Mouse (Mus musculus): ENCODE results near the gene Slc25a5.

The Slc25a5 gene

GRCm38 (mm10) chrX:36799131-36799879, 3.9 kb downstream of the Slc25a5 start:
- DNase-seq (ENCODE audit: low spot score in 2 of 2), result no peak

GRCm38 (mm10) chrX:36803189-36803588, 7.7 kb downstream of the Slc25a5 start:
- no peak for DNase-seq (ENCODE audit: low spot score in 2 of 2)

GRCm38 (mm10) chrX:36804196-36804595, 8.7 kb downstream of the Slc25a5 start:
- no peak for DNase-seq (ENCODE audit: low spot score in 2 of 2)

- no peak for DNase-seq (ENCODE audit: low spot score in 2 of 2)
These were observed 10.2 kb downstream of the Slc25a5 start for GRCm38 (mm10) chrX:36805466-36806235.

- peak; percentile 61 to 90 for DNase-seq (ENCODE audit: low spot score in 2 of 2)
These were observed 12.2 kb downstream of the Slc25a5 start for GRCm38 (mm10) chrX:36807360-36808317.

GRCm38 (mm10) chrX:36808318-36808683, 12.8 kb downstream of the Slc25a5 start:
- DNase-seq (ENCODE audit: low spot score in 2 of 2), result no peak

- peak in 1 of 2 experiments; percentile 29 for DNase-seq (ENCODE audit: low spot score in 2 of 2)
These were observed 15.9 kb downstream of the Slc25a5 start for GRCm38 (mm10) chrX:36811377-36811776.

GRCm38 (mm10) chrX:36814161-36814836, 18.8 kb downstream of the Slc25a5 start:
- no peak for DNase-seq (ENCODE audit: low spot score in 2 of 2)

- no peak for DNase-seq (ENCODE audit: low spot score in 2 of 2)
These were observed 19.6 kb downstream of the Slc25a5 start for GRCm38 (mm10) chrX:36815022-36815421.

- DNase-seq (ENCODE audit: low spot score in 2 of 2), result no peak
These were observed 20.0 kb downstream of the Slc25a5 start for GRCm38 (mm10) chrX:36815439-36815838.

- no peak for DNase-seq (ENCODE audit: low spot score in 2 of 2)
These were observed 21.0 kb downstream of the Slc25a5 start for GRCm38 (mm10) chrX:36816368-36816899.

- peak in 1 of 2 experiments; percentile 25 for DNase-seq (ENCODE audit: low spot score in 2 of 2)
These were observed 21.5 kb downstream of the Slc25a5 start for GRCm38 (mm10) chrX:36816953-36817441.

- no peak for DNase-seq (ENCODE audit: low spot score in 2 of 2)
These were observed 24.1 kb downstream of the Slc25a5 start for GRCm38 (mm10) chrX:36819575-36819974.

- DNase-seq (ENCODE audit: low spot score in 2 of 2), result peak; percentile 23 to 41
These were observed 24.8 kb downstream of the Slc25a5 start for GRCm38 (mm10) chrX:36820201-36820600.

GRCm38 (mm10) chrX:36823932-36824711, 28.7 kb downstream of the Slc25a5 start:
- no peak for DNase-seq (ENCODE audit: low spot score in 2 of 2)

GRCm38 (mm10) chrX:36825032-36825431, 29.6 kb downstream of the Slc25a5 start:
- DNase-seq (ENCODE audit: low spot score in 2 of 2), result no peak

GRCm38 (mm10) chrX:36826873-36827272, 31.4 kb downstream of the Slc25a5 start:
- no peak for DNase-seq (ENCODE audit: low spot score in 2 of 2)

- DNase-seq (ENCODE audit: low spot score in 2 of 2), result peak in 1 of 2 experiments; percentile 34
These were observed 34.8 kb downstream of the Slc25a5 start for GRCm38 (mm10) chrX:36830271-36830670.

GRCm38 (mm10) chrX:36831632-36832031, 36.2 kb downstream of the Slc25a5 start:
- DNase-seq (ENCODE audit: low spot score in 2 of 2), result no peak

Data from cerebellum, postnatal 4 days (tissue).